Mouse (Mus musculus) mesoderm, embryonic 11.5 days (tissue): ENCODE data around the gene Map7d1.
A peak's percentile ranks its signal among the peaks of the same experiment; 100 is the strongest.
"Not testable (repeated sequence)": the region's sequence is repeated elsewhere in the genome, so short reads cannot be mapped to it uniquely, and the experiment has no call there.

ENCODE experiments used
- DNase-seq: peaks from one replicate; pipeline ENCODE4 v3.0.0-alpha.2; 2012; ENCODE audit warnings: low read depth, low spot score

Map7d1 gene

GRCm38 (mm10) chr4:126241956-126242355 lies 14.2 kb downstream of the Map7d1 start:
- no peak for DNase-seq

GRCm38 (mm10) chr4:126239862-126240475 lies 16.2 kb downstream of the Map7d1 start:
- no peak for DNase-seq

GRCm38 (mm10) chr4:126237721-126238242 lies 18.4 kb downstream of the Map7d1 start:
- DNase-seq = no peak

- DNase-seq = no peak
These were observed 19.5 kb downstream of the Map7d1 start for GRCm38 (mm10) chr4:126236467-126237280.

- DNase-seq = no peak
These were observed 21.0 kb downstream of the Map7d1 start for GRCm38 (mm10) chr4:126235191-126235590.

- DNase-seq = no peak
These were observed 21.5 kb downstream of the Map7d1 start for GRCm38 (mm10) chr4:126234496-126235175.

- no peak for DNase-seq
These were observed 22.4 kb downstream of the Map7d1 start for GRCm38 (mm10) chr4:126233676-126234308.

- DNase-seq = no peak
These were observed 26.2 kb downstream of the Map7d1 start for GRCm38 (mm10) chr4:126229900-126230299.

GRCm38 (mm10) chr4:126228144-126228543 lies 28.0 kb downstream of the Map7d1 start:
- DNase-seq = no peak

GRCm38 (mm10) chr4:126227077-126227761 lies 28.9 kb downstream of the Map7d1 start:
- DNase-seq = peak; percentile 92

GRCm38 (mm10) chr4:126226640-126227039 lies 29.5 kb downstream of the Map7d1 start:
- no peak for DNase-seq

GRCm38 (mm10) chr4:126222631-126223030 lies 33.5 kb downstream of the Map7d1 start:
- no peak for DNase-seq

GRCm38 (mm10) chr4:126220045-126220444 lies 36.1 kb downstream of the Map7d1 start:
- DNase-seq = no peak

GRCm38 (mm10) chr4:126219540-126219939 lies 36.6 kb downstream of the Map7d1 start:
- DNase-seq = not testable (repeated sequence)

- DNase-seq = no peak
These were observed 38.4 kb downstream of the Map7d1 start for GRCm38 (mm10) chr4:126217771-126218170.

GRCm38 (mm10) chr4:126207081-126207480 lies 49.1 kb downstream of the Map7d1 start:
- no peak for DNase-seq

- no peak for DNase-seq
These were observed 50.8 kb downstream of the Map7d1 start for GRCm38 (mm10) chr4:126205386-126205785.

GRCm38 (mm10) chr4:126204661-126205230 lies 51.4 kb downstream of the Map7d1 start:
- DNase-seq = no peak

- no peak for DNase-seq
These were observed 52.1 kb downstream of the Map7d1 start for GRCm38 (mm10) chr4:126204016-126204415.

GRCm38 (mm10) chr4:126203336-126203895 lies 52.7 kb downstream of the Map7d1 start:
- no peak for DNase-seq
